Mouse (Mus musculus) G1E (cell line): ENCODE measurements around the gene Smim26. TPM values are rescaled to one million over a fixed set of nuclear protein-coding genes. Genes with fewer than 3 reads are reported as not detected.

Experiments
- ATAC-seq: 2 replicates; pipeline ENCODE4 v1.8.0; 2016; ENCODE audit warnings: mild to moderate bottlenecking; ENCODE audit not compliant: insufficient number of reproducible peaks, poor library complexity, low FRiP score, severe bottlenecking; ENCODE audit errors: extremely low read depth
- DNase-seq: peaks from one replicate; pipeline ENCODE4 v3.0.0; 2012; ENCODE audit warnings: low spot score
- H3K27me3 ChIP-seq: 2 replicates; pipeline ENCODE4 v1.6.1; 2012; ENCODE audit warnings: mild to moderate bottlenecking, low read length, inconsistent platforms; ENCODE audit not compliant: insufficient read depth
- H3K36me3 ChIP-seq: replicated peaks from 2 replicates; pipeline ENCODE3; 2012; ENCODE audit warnings: mild to moderate bottlenecking, inconsistent platforms
- H3K4me1 ChIP-seq: 2 replicates; pipeline ENCODE4 v1.6.1; 2012; ENCODE audit warnings: low read depth, low read length, inconsistent platforms, mixed read lengths; ENCODE audit not compliant: insufficient read depth
- H3K4me3 ChIP-seq: 2 replicates; pipeline ENCODE4 v1.5.1; 2012; ENCODE audit warnings: low read depth, mild to moderate bottlenecking, inconsistent platforms, low read length, moderate library complexity, mixed read lengths
- H3K9me3 ChIP-seq: replicated peaks from 2 replicates; pipeline ENCODE4 v1.6.1; 2012; ENCODE audit warnings: inconsistent platforms
- CTCF ChIP-seq: IDR thresholded peaks from 2 replicates; pipeline ENCODE4 v1.5.1; 2012; ENCODE audit warnings: low read depth, low read length, inconsistent platforms, mixed read lengths
- GATA1 ChIP-seq: IDR thresholded peaks from 2 replicates; pipeline ENCODE4 v1.6.1; 2012; ENCODE audit warnings: borderline replicate concordance, low read length, inconsistent platforms, mixed read lengths
- GATA2 ChIP-seq: IDR thresholded peaks from 2 replicates; pipeline ENCODE4 v1.6.1; 2012; ENCODE audit warnings: low read depth, low read length, inconsistent platforms, borderline replicate concordance
- POLR2AphosphoS5 ChIP-seq: IDR thresholded peaks from 2 replicates; pipeline ENCODE4 v1.6.1; 2012; ENCODE audit warnings: low read depth, low read length, inconsistent platforms; ENCODE audit not compliant: insufficient replicate concordance
- polyA plus RNA-seq: library from polyadenylated mRNA; stranded (reverse); fragments of >175 nt; gene quantifications from 2 replicates; pipeline ENCODE4 v1.2.3, GENCODE M21; 2012
- total RNA-seq, 2 experiments: library from RNA; stranded (forward) in 1 of 2; stranded (reverse) in 1 of 2; fragments of 200-1000 nt in 1 of 2; fragments of >200 nt in 1 of 2; fragmentation: Nextera tagmentation in 1 of 2; gene quantifications; 2 replicates each; pipeline ENCODE4 v1.2.3; 2014 to 2017

Smim26 gene
- total and polyA plus RNA-seq, 3 experiments: 1.3 to 22.9 (median 13.8) TPM

DNA sequence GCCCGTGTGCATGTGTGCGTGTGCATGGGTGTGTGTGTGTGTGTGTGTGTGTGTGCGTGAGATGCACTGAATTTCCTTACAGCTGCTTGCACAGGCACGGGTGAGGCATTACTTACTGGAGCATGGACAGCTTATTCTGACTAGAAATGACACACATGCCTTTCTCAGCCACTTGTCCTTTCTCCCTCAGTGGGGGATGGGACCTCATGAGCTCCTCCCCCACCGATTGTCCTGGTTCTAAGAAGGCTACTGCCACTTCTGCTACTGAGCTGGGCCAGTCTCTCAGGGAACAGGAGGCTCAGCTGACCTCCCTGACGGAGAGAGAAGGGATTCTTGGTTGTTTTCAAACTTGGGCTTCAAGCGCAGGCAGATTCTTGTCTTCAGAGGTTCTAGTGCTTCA, 46.2 kb downstream of the Smim26 start:
- no peak for TF ChIP-seq CTCF
- TF ChIP-seq GATA1: no peak
- no peak for TF ChIP-seq POLR2AphosphoS5
- TF ChIP-seq GATA2: no peak
- H3K36me3 ChIP-seq: peaks cover 74% of the 10 kb centered on the region
- H3K4me1 ChIP-seq: peaks cover 11% of the 10 kb centered on the region
- no peaks in the 10 kb centered on the region; the same call in 1 of the 2 replicates for H3K9me3 ChIP-seq
- no peak for DNase-seq
- no peaks in the 10 kb centered on the region for H3K27me3 ChIP-seq
- no peak for ATAC-seq
- H3K4me3 ChIP-seq: no peak overlapping the region

DNA sequence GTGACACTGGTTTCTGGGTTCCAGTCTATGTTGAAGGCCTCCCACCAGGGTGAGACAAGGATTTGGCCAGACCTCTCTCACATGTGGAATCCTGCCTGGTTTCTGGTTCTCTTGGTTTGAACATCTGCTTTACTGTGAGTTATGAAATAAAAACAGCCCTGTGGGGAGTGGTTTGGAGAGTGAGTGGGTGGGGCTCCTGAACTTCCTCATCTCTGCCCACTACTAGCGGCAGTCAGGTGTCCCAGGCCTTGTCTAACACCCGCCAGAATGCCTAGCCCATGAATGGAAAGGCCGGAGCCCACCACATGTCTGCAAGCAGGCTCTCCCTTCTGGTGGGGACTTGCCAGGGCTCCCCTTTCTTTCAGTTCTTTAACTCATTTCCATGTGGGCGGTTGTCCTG, 48.1 kb downstream of the Smim26 start:
- TF ChIP-seq GATA2: no peak
- DNase-seq (peak; percentile 33), ATAC-seq (peak; percentile 47; the same call in 1 of the 2 replicates)
- Histone ChIP-seq H3K36me3 (peaks cover 64% of the 10 kb centered on the region), H3K9me3 (no peaks in the 10 kb centered on the region; the same call in 1 of the 2 replicates), H3K4me3 (no peak overlapping the region), H3K27me3 (no peaks in the 10 kb centered on the region), H3K4me1 (peaks cover 11% of the 10 kb centered on the region)

Other genes starting within 250 kb of the Smim26 start
- gene Kat14, start 225.1 kb upstream of the Smim26 start, total RNA-seq (2014; fragmentation: Nextera tagmentation): 50.2 and 80.4 TPM in 2 replicates
- 20.7 and 24.5 TPM in 2 replicates for gene Kat14, start 225.1 kb upstream of the Smim26 start, total RNA-seq (2017)
- gene Kat14, start 225.1 kb upstream of the Smim26 start, polyA plus RNA-seq: 14.3 and 26.3 TPM in 2 replicates
- gene Pet117, start 225.1 kb upstream of the Smim26 start, total RNA-seq (2014; fragmentation: Nextera tagmentation): 3.6 TPM in 1 of 2 replicates, not detected in the other
- gene Pet117, start 225.1 kb upstream of the Smim26 start, total RNA-seq (2017): not detected in 2 replicates
- gene Pet117, start 225.1 kb upstream of the Smim26 start, polyA plus RNA-seq: 5.7 and 25.9 TPM in 2 replicates
- 0.53 TPM in 1 of 2 replicates, not detected in the other for gene Dzank1, start 66.6 kb upstream of the Smim26 start, total RNA-seq (2014; fragmentation: Nextera tagmentation)
- 0.22 and 0.23 TPM in 2 replicates for gene Dzank1, start 66.6 kb upstream of the Smim26 start, total RNA-seq (2017)
- 0.01 and 0.02 TPM in 2 replicates for gene Dzank1, start 66.6 kb upstream of the Smim26 start, polyA plus RNA-seq
- gene Polr3f, start 66.3 kb upstream of the Smim26 start, total RNA-seq (2014; fragmentation: Nextera tagmentation): 23.7 and 32.4 TPM in 2 replicates
- gene Polr3f, start 66.3 kb upstream of the Smim26 start, total RNA-seq (2017): 37.8 and 40.9 TPM in 2 replicates
- gene Polr3f, start 66.3 kb upstream of the Smim26 start, polyA plus RNA-seq: 19.6 and 32.5 TPM in 2 replicates
- gene Rbbp9, start 43.2 kb upstream of the Smim26 start, total RNA-seq (2014; fragmentation: Nextera tagmentation): 16.2 and 16.3 TPM in 2 replicates
- 5.1 and 6.7 TPM in 2 replicates for gene Rbbp9, start 43.2 kb upstream of the Smim26 start, total RNA-seq (2017)
- gene Rbbp9, start 43.2 kb upstream of the Smim26 start, polyA plus RNA-seq: 1.6 TPM in 2 replicates
- 64.5 and 81.7 TPM in 2 replicates for gene Sec23b, start 37.8 kb upstream of the Smim26 start, total RNA-seq (2014; fragmentation: Nextera tagmentation)
- gene Sec23b, start 37.8 kb upstream of the Smim26 start, total RNA-seq (2017): 90.7 and 99.8 TPM in 2 replicates
- 6.7 and 9.1 TPM in 2 replicates for gene Sec23b, start 37.8 kb upstream of the Smim26 start, polyA plus RNA-seq
- 15.8 and 21.4 TPM in 2 replicates for gene Dtd1, start 5.8 kb downstream of the Smim26 start, total RNA-seq (2014; fragmentation: Nextera tagmentation)
- gene Dtd1, start 5.8 kb downstream of the Smim26 start, total RNA-seq (2017): 23.9 and 33.2 TPM in 2 replicates
- gene Dtd1, start 5.8 kb downstream of the Smim26 start, polyA plus RNA-seq: 14.2 and 14.8 TPM in 2 replicates
- not detected in 2 replicates for gene Scp2d1, start 229.6 kb downstream of the Smim26 start, total RNA-seq (2014; fragmentation: Nextera tagmentation)
- gene Scp2d1, start 229.6 kb downstream of the Smim26 start, total RNA-seq (2017): not detected in 2 replicates
- gene Scp2d1, start 229.6 kb downstream of the Smim26 start, polyA plus RNA-seq: not detected in 2 replicates